Mouse (Mus musculus) adrenal gland, adult (tissue): ENCODE measurements at regions not wholly inside any gene's neighbourhood (a gene's known extent, or its start where the extent isn't known, plus 50 kb on each side); places are given as distances from the start of the nearest gene placed in this dataset.

ENCODE experiments used
- DNase-seq, 2 experiments: peaks; one replicate each; pipeline ENCODE4 v3.0.0; 2022 to 2023; ENCODE audit warnings: low spot score in 1 of 2; ENCODE audit not compliant: inconsistent age in 2 of 2

GRCm38 (mm10) chr1:43633246-43633645 lies 97.2 kb upstream of the 1500015O10Rik start:
- DNase-seq: no peak

- peak; percentile 29 to 78 for DNase-seq
Measured at GRCm38 (mm10) chr1:43635718-43636117, 94.7 kb upstream of the 1500015O10Rik start.

GRCm38 (mm10) chr1:43637956-43638355 lies 92.4 kb upstream of the 1500015O10Rik start:
- DNase-seq: no peak

GRCm38 (mm10) chr1:43672031-43672430 lies 58.4 kb upstream of the 1500015O10Rik start:
- DNase-seq: no peak
